Mouse (Mus musculus) adipocyte (in vitro differentiated cells): ENCODE data around the gene D230025D16Rik.
"Not testable (repeated sequence)": the region's sequence is repeated elsewhere in the genome, so short reads cannot be mapped to it uniquely, and the experiment has no call there.

ENCODE experiments used
- DNase-seq: peaks from one replicate; pipeline ENCODE4 v3.0.0-alpha.2; 2016; ENCODE audit warnings: low spot score

The D230025D16Rik gene

GRCm38 (mm10) chr8:105268342-105269074 is 43.6 kb downstream of the D230025D16Rik start:
- no peak for DNase-seq

GRCm38 (mm10) chr8:105269075-105269458 is 44.1 kb downstream of the D230025D16Rik start:
- no peak for DNase-seq

- DNase-seq: no peak
These were observed 44.6 kb downstream of the D230025D16Rik start, which contains the start of gene Hsf4 for GRCm38 (mm10) chr8:105269461-105269947. Hsf4 (plus strand) TSS chr8:105269801.

GRCm38 (mm10) chr8:105270101-105270915 is 45.4 kb downstream of the D230025D16Rik start:
- DNase-seq: no peak

- DNase-seq: no peak
These were observed 45.9 kb downstream of the D230025D16Rik start for GRCm38 (mm10) chr8:105270916-105271186.

- DNase-seq: no peak
These were observed 50.4 kb downstream of the D230025D16Rik start for GRCm38 (mm10) chr8:105275387-105275786.

GRCm38 (mm10) chr8:105275840-105276239 is 50.9 kb downstream of the D230025D16Rik start, which contains the start of gene Nol3:
Nol3 (plus strand) TSS chr8:105276140.
- DNase-seq: no peak

- DNase-seq: no peak
These were observed 51.6 kb downstream of the D230025D16Rik start for GRCm38 (mm10) chr8:105276292-105277120.

- DNase-seq: no peak
These were observed 54.0 kb downstream of the D230025D16Rik start for GRCm38 (mm10) chr8:105278911-105279334.

GRCm38 (mm10) chr8:105280567-105280966 is 55.6 kb downstream of the D230025D16Rik start:
- no peak for DNase-seq

- no peak for DNase-seq
These were observed 56.9 kb downstream of the D230025D16Rik start for GRCm38 (mm10) chr8:105281821-105282220.

- no peak for DNase-seq
These were observed 57.3 kb downstream of the D230025D16Rik start for GRCm38 (mm10) chr8:105282239-105282638.

GRCm38 (mm10) chr8:105283074-105283473 is 58.1 kb downstream of the D230025D16Rik start:
- no peak for DNase-seq

GRCm38 (mm10) chr8:105285514-105285913 is 60.6 kb downstream of the D230025D16Rik start:
- no peak for DNase-seq

- no peak for DNase-seq
These were observed 62.0 kb downstream of the D230025D16Rik start for GRCm38 (mm10) chr8:105286907-105287306.

GRCm38 (mm10) chr8:105288231-105288630 is 63.3 kb downstream of the D230025D16Rik start:
- no peak for DNase-seq

- DNase-seq: peak; percentile 98
These were observed 64.2 kb downstream of the D230025D16Rik start for GRCm38 (mm10) chr8:105288958-105289732.

- DNase-seq: no peak
These were observed 65.0 kb downstream of the D230025D16Rik start, which contains the start of gene 4931428F04Rik for GRCm38 (mm10) chr8:105289805-105290460. 4931428F04Rik (minus strand) TSS chr8:105289864.

GRCm38 (mm10) chr8:105290554-105291314 is 65.8 kb downstream of the D230025D16Rik start:
- DNase-seq: peak; percentile 95

GRCm38 (mm10) chr8:105291364-105291763 is 66.4 kb downstream of the D230025D16Rik start:
- DNase-seq: not testable (repeated sequence)
